Comparison of ENCODE assay signal across 9 mouse cellular contexts in genomic region chr19:38238213-38238951, GRCm38 (mm10). TPM values are rescaled to one million over a fixed set of nuclear protein-coding genes. Genes with fewer than 3 reads are reported as not detected.
A peak's percentile ranks its signal among the peaks of the same experiment; 100 is the strongest.
DNase-seq lines count a peak whose midpoint lies in the region; ATAC-seq and TF ChIP-seq lines count a peak whose summit lies in the region.
"Had no signal": no experiment of that assay in that cellular context is flagged by ENCODE, and none has a peak within 500 bp of the region (broad histone marks: within the 10 kb centered on the region; RNA-seq: fewer than 3 reads in every experiment).

No protein-coding gene starts in this region.

- no peak overlapping the region for H3K9ac ChIP-seq in intestine, embryonic 15.5 days
- H3K9ac ChIP-seq in intestine, postnatal 0 days (ENCODE audit: low read depth, low read length): no peak overlapping the region
- H3K9ac ChIP-seq in stomach, postnatal 0 days (ENCODE audit: low read length): no peak overlapping the region
- H3K9ac ChIP-seq in heart, adult 2 months (ENCODE audit: low read depth, low read length): no peak overlapping the region
- H3K9ac ChIP-seq in liver, embryonic 12.5 days: no peak overlapping the region
- H3K9ac ChIP-seq: limb, embryonic 12.5 days had no signal

- no peak for TF ChIP-seq POLR2A in heart, adult 2 months (IDR thresholded peaks at IDR 0.05; ENCODE audit: insufficient read depth, low read depth, low read length)

- WGBS in intestine, embryonic 15.5 days: 69% methylated on average over 12 of the region's 12 CpGs
- WGBS in intestine, postnatal 0 days: 64% methylated on average over 12 of the region's 12 CpGs
- WGBS in stomach, postnatal 0 days: 66% methylated on average over 12 of the region's 12 CpGs
- 62% methylated on average over 12 of the region's 12 CpGs for WGBS in heart, adult 2 months
- WGBS in liver, embryonic 12.5 days (ENCODE audit: insufficient replicate concordance): 51% methylated on average over 12 of the region's 12 CpGs

- H3K9me3 ChIP-seq in intestine, embryonic 15.5 days: no peaks in the 10 kb centered on the region
- no peaks in the 10 kb centered on the region for H3K9me3 ChIP-seq in intestine, postnatal 0 days (ENCODE audit: control insufficient read depth)
- no peaks in the 10 kb centered on the region for H3K9me3 ChIP-seq in stomach, postnatal 0 days (ENCODE audit: control insufficient read depth, low read length)
- H3K9me3 ChIP-seq in liver, embryonic 12.5 days (replicated peaks): no peaks in the 10 kb centered on the region
- H3K9me3 ChIP-seq: limb, embryonic 12.5 days had no signal

- DNase-seq in frontal cortex, postnatal 25 days (ENCODE audit: low spot score in 2 of 2): peak; percentile 46 to 49
- DNase-seq in left cerebral cortex, postnatal 36 days (ENCODE audit: low spot score in 2 of 2): peak; percentile 74 to 87
- DNase-seq in stomach, postnatal 0 days (ENCODE audit: low spot score): peak; percentile 15
- DNase-seq in retina, postnatal 1 day: no peak
- no peak for DNase-seq in heart, adult 2 months

- H3K79me2 ChIP-seq in heart, adult 2 months (replicated peaks; ENCODE audit: control insufficient read depth, insufficient read depth, low read length): no peaks in the 10 kb centered on the region

- H3K4me3 ChIP-seq in intestine, embryonic 15.5 days (replicated peaks): no peak overlapping the region
- H3K4me3 ChIP-seq in intestine, postnatal 0 days (ENCODE audit: low read depth, low read length): no peak overlapping the region
- H3K4me3 ChIP-seq in stomach, postnatal 0 days (ENCODE audit: low read depth, low read length): no peak overlapping the region
- H3K4me3 ChIP-seq in heart, adult 2 months: no peak overlapping the region
- no peak overlapping the region for H3K4me3 ChIP-seq in liver, embryonic 12.5 days
- H3K4me3 ChIP-seq: limb, embryonic 12.5 days had no signal

- no peaks in the 10 kb centered on the region for H3K27me3 ChIP-seq in intestine, embryonic 15.5 days (replicated peaks)
- no peaks in the 10 kb centered on the region for H3K27me3 ChIP-seq in intestine, postnatal 0 days (replicated peaks; ENCODE audit: control insufficient read depth, insufficient read depth, low read length)
- H3K27me3 ChIP-seq in stomach, postnatal 0 days (ENCODE audit: control insufficient read depth, insufficient read depth, low read length): no peaks in the 10 kb centered on the region
- no peaks in the 10 kb centered on the region for H3K27me3 ChIP-seq in heart, adult 2 months (ENCODE audit: control insufficient read depth, insufficient read depth, low read length)
- H3K27me3 ChIP-seq in liver, embryonic 12.5 days (replicated peaks): no peaks in the 10 kb centered on the region
- H3K27me3 ChIP-seq: limb, embryonic 12.5 days had no signal

- H3K27ac ChIP-seq in intestine, embryonic 15.5 days: no peak overlapping the region
- no peak overlapping the region for H3K27ac ChIP-seq in intestine, postnatal 0 days (ENCODE audit: low read depth, low read length)
- no peak overlapping the region for H3K27ac ChIP-seq in stomach, postnatal 0 days (replicated peaks)
- H3K27ac ChIP-seq in heart, adult 2 months: no peak overlapping the region
- no peak overlapping the region for H3K27ac ChIP-seq in liver, embryonic 12.5 days
- H3K27ac ChIP-seq: limb, embryonic 12.5 days had no signal

- TF ChIP-seq CTCF in intestine, postnatal 0 days (IDR thresholded peaks at IDR 0.05; ENCODE audit: low read depth): no peak
- TF ChIP-seq CTCF in stomach, postnatal 0 days (IDR thresholded peaks at IDR 0.05; ENCODE audit: low read depth): no peak
- no peak for TF ChIP-seq CTCF in heart, adult 2 months (IDR thresholded peaks at IDR 0.05)

- peak; percentile 37; the same call in 1 of the 2 replicates for ATAC-seq in intestine, embryonic 15.5 days
- no peak for ATAC-seq in intestine, postnatal 0 days
- peak; percentile 33 for ATAC-seq in stomach, postnatal 0 days (ENCODE audit: low FRiP score, low TSS enrichment)
- no peak for ATAC-seq in liver, embryonic 12.5 days

- H3K36me3 ChIP-seq in intestine, embryonic 15.5 days: no peaks in the 10 kb centered on the region
- H3K36me3 ChIP-seq in intestine, postnatal 0 days (ENCODE audit: control insufficient read depth, insufficient read depth): no peaks in the 10 kb centered on the region
- H3K36me3 ChIP-seq in stomach, postnatal 0 days (ENCODE audit: control insufficient read depth, insufficient read depth, low read length): no peaks in the 10 kb centered on the region
- no peaks in the 10 kb centered on the region for H3K36me3 ChIP-seq in heart, adult 2 months (ENCODE audit: control insufficient read depth, insufficient read depth, low read length)
- no peaks in the 10 kb centered on the region for H3K36me3 ChIP-seq in liver, embryonic 12.5 days
- H3K36me3 ChIP-seq: limb, embryonic 12.5 days had no signal

- no peak overlapping the region for H3K4me2 ChIP-seq in intestine, embryonic 15.5 days (replicated peaks)
- no peak overlapping the region for H3K4me2 ChIP-seq in intestine, postnatal 0 days (replicated peaks; ENCODE audit: low read depth)
- H3K4me2 ChIP-seq in stomach, postnatal 0 days (replicated peaks; ENCODE audit: low read depth): no peak overlapping the region
- no peak overlapping the region for H3K4me2 ChIP-seq in liver, embryonic 12.5 days
- H3K4me2 ChIP-seq: limb, embryonic 12.5 days had no signal

- no peak for TF ChIP-seq EP300 in stomach, postnatal 0 days (optimal IDR thresholded peaks at IDR 0.05)
- TF ChIP-seq EP300 in heart, adult 2 months (IDR thresholded peaks at IDR 0.05; ENCODE audit: insufficient read depth, low read depth, low read length): no peak

- H3K4me1 ChIP-seq in intestine, embryonic 15.5 days (replicated peaks): 0 out of 2 replicates have a peak, but pooled peaks cover 3% of the 10 kb centered on the region
- no peaks in the 10 kb centered on the region for H3K4me1 ChIP-seq in intestine, postnatal 0 days (replicated peaks; ENCODE audit: control insufficient read depth, insufficient read depth, low read length)
- no peaks in the 10 kb centered on the region for H3K4me1 ChIP-seq in stomach, postnatal 0 days (replicated peaks; ENCODE audit: control insufficient read depth, insufficient read depth)
- no peaks in the 10 kb centered on the region for H3K4me1 ChIP-seq in heart, adult 2 months (ENCODE audit: control insufficient read depth, insufficient read depth, low read length)
- H3K4me1 ChIP-seq in liver, embryonic 12.5 days: no peaks in the 10 kb centered on the region

- intact Hi-C loops in left cerebral cortex, postnatal 36 days (cut with DNase I): loop anchor here (1.0 kb wide), 2 partner anchors 14 to 27 kb away; partner anchors contain the start of gene Fra10ac1
- intact Hi-C loops in heart, adult 2 months (cut with DNase I): no loop called here

RNA-seq across cellular contexts. Expression of gene Fra10ac1, which starts 14.4 kb away (rescaled TPM):
- polyA plus RNA-seq in intestine, embryonic 15.5 days (2015; fragmentation: Nextera tagmentation; extraction: Ambion mirVana): 32.5 and 34.9 TPM in 2 replicates
- 18.1 and 19.0 TPM in 2 replicates for polyA plus RNA-seq in intestine, postnatal 0 days (2015; fragmentation: Nextera tagmentation; extraction: Ambion mirVana)
- 10 to 100 TPM; 12.6 to 16.0 TPM for total RNA-seq in left cerebral cortex, postnatal 36 days (2021)
- polyA plus RNA-seq in stomach, postnatal 0 days (2015; fragmentation: Nextera tagmentation; extraction: Ambion mirVana): 22.7 and 22.8 TPM in 2 replicates
- 10 to 100 TPM; 12.2 to 12.9 TPM for total RNA-seq in heart, adult 2 months (2021)
- polyA plus RNA-seq in heart, adult 2 months (2012; rRNA removed): 4.7 and 5.6 TPM in 2 replicates
- 23.5 and 25.4 TPM in 2 replicates for polyA plus RNA-seq in liver, embryonic 12.5 days (2016; fragmentation: Nextera tagmentation; extraction: Ambion mirVana)

RNA-seq across cellular contexts. Expression of gene Lgi1, which starts 26.0 kb away (rescaled TPM):
- polyA plus RNA-seq in intestine, embryonic 15.5 days (2015; fragmentation: Nextera tagmentation; extraction: Ambion mirVana): 0.40 and 0.64 TPM in 2 replicates
- polyA plus RNA-seq in intestine, postnatal 0 days (2015; fragmentation: Nextera tagmentation; extraction: Ambion mirVana): 0.76 and 0.91 TPM in 2 replicates
- total RNA-seq in left cerebral cortex, postnatal 36 days (2021): 100 to 1,000 TPM; 135 to 144 TPM
- polyA plus RNA-seq in stomach, postnatal 0 days (2015; fragmentation: Nextera tagmentation; extraction: Ambion mirVana): 1.0 and 2.1 TPM in 2 replicates
- total RNA-seq in heart, adult 2 months (2021): 1 to 10 TPM; 2.2 to 4.6 TPM
- 1.6 and 6.4 TPM in 2 replicates for polyA plus RNA-seq in heart, adult 2 months (2012; rRNA removed)
- polyA plus RNA-seq in liver, embryonic 12.5 days (2016; fragmentation: Nextera tagmentation; extraction: Ambion mirVana): 0.05 TPM in 1 of 2 replicates, not detected in the other

Comparison
In these comparisons a context has a peak if more than half of its experiments do, and no peak if none do; other contexts are left out.
1. ATAC-seq: peak in intestine, embryonic 15.5 days (single experiment) and stomach, postnatal 0 days (single experiment); none in intestine, postnatal 0 days (single experiment) and liver, embryonic 12.5 days (single experiment).
2. DNase-seq: peak in frontal cortex, postnatal 25 days (2 of 2), left cerebral cortex, postnatal 36 days (2 of 2) and stomach, postnatal 0 days (single experiment); none in retina, postnatal 1 day (single experiment) and heart, adult 2 months (0 of 2).